Mouse (Mus musculus): ENCODE measurements around the gene Vps13d. TPM values are rescaled to one million over a fixed set of nuclear protein-coding genes. Genes with fewer than 3 reads are reported as not detected.

Gene Vps13d
- total RNA-seq, 2 experiments from 2014 or later = 59.2 to 70.4 TPM

DNA sequence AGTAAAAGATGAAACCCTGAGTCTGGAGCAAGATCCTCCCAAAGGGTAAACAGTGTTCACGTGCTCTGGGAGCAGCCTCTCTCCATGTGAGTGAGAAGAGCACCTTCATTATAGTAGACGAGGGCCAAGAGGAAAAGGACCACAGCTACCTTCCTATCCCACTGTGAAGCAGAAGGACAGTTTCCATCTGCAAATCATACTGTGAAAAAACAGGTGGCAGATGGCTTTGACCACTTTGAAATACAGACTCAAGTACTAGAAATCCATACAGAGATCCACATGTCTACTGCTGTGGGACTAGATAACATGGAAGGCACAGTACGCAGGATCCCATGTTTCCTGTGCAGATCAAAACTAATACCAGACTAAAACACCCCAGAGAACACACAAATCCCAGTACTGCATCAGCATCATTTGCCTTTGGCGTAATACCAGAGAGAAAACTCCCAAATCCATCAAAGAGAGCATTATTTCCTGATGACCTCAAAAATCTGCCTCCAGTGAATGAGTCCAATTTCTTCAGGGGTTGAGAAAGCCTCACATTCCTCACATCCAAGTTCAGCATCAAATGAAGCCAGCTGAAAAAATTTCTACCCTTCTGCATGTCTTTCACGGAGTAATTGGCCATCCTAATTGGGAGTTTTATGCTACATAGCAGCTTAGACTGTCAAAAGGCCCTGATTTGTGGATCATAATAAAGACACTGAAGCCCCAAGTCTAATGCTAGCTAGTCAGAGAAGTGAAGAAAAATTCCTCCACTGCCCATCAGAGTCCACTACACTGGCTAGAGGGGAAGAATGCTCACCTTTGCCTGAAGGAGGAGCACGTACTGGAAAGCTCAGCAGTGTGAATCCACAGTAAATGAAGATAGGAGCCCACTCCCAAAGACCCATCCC, 92.7 kb downstream of the Vps13d start:
- intact Hi-C loops (cut with DNase I) = no loop called here
- no peak for DNase-seq (ENCODE audit: low spot score in 2 of 2)

- intact Hi-C loops (cut with DNase I) = no loop called here
- DNase-seq (ENCODE audit: low spot score in 2 of 2) = no peak
Observed at GRCm38 (mm10) chr4:145099853-145100252, 95.0 kb downstream of the Vps13d start.

GRCm38 (mm10) chr4:145099344-145099743, 95.5 kb downstream of the Vps13d start:
- DNase-seq (ENCODE audit: low spot score in 2 of 2) = no peak
- intact Hi-C loops (cut with DNase I) = no loop called here

GRCm38 (mm10) chr4:145097974-145098373, 96.8 kb downstream of the Vps13d start:
- DNase-seq (ENCODE audit: low spot score in 2 of 2) = no peak
- intact Hi-C loops (cut with DNase I) = no loop called here

- intact Hi-C loops (cut with DNase I) = no loop called here
- DNase-seq (ENCODE audit: low spot score in 2 of 2) = peak in 1 of 2 experiments; percentile 26
Observed at GRCm38 (mm10) chr4:145096481-145097039, 98.2 kb downstream of the Vps13d start.

- intact Hi-C loops (cut with DNase I) = loop anchor here (10.0 kb wide), 1 partner anchor 68 kb away; no protein-coding TSS in a partner anchor
- DNase-seq (ENCODE audit: low spot score in 2 of 2) = no peak
Observed at GRCm38 (mm10) chr4:145086509-145086908, 108.3 kb downstream of the Vps13d start.

- no peak for DNase-seq (ENCODE audit: low spot score in 2 of 2)
- intact Hi-C loops (cut with DNase I) = no loop called here
Observed at GRCm38 (mm10) chr4:145079324-145079723, 115.5 kb downstream of the Vps13d start.

DNA sequence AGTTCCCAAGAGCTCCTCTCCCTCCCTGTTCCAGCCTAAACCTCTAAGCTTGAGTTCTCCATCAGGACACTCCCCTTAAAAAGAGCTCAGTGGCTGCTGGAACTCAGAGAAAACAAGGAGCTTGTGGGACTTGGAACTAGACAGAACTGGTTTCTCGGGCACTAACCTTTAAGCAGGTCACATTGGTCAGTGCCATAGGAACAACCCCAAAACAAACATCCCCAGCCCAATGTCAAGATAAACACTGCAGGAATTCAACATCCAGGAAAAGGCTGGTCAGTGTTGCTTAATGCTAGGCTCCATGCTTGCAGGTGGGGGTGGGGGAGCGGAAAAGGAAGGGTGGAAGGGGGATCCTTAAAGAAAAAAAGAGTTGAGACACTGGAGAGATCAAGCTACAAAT, 120.5 kb downstream of the Vps13d start:
- intact Hi-C loops (cut with DNase I) = no loop called here
- no peak for DNase-seq (ENCODE audit: low spot score in 2 of 2)

GRCm38 (mm10) chr4:145073728-145074127, 121.1 kb downstream of the Vps13d start:
- intact Hi-C loops (cut with DNase I) = no loop called here
- no peak for DNase-seq (ENCODE audit: low spot score in 2 of 2)

- no peak for DNase-seq (ENCODE audit: low spot score in 2 of 2)
- intact Hi-C loops (cut with DNase I) = no loop called here
Observed at GRCm38 (mm10) chr4:145071942-145072341, 122.9 kb downstream of the Vps13d start.

DNA sequence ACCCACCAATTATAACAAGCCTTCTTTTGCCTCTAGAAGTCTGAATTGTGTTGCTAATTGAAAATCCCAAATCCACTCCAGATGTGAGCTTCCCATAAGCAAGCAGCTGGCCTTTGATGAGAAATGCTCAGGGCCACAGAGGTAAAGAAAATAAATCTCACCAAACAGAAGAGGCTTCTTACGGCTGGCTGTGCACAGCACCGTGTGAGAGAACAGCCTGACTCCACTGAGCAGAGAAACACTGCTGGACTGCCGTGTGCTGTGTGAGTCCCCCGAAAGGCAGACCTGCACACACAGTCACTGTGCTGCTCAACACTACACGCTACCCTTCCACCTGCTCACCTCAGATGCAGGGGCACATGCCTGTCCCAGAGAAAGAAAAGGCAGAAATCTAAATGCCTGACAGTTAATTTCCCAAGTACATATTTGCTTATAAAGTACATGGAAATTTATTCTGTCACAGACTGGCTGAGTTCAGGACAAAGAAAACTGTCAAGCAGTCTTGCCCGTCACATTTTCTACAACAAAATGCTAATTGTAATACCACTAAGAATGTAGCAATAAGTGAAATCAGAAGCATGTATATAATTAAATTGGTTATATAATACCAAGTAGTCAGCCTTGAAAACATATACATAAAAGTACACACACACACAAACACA, 127.7 kb downstream of the Vps13d start:
- intact Hi-C loops (cut with DNase I) = no loop called here
- no peak for DNase-seq (ENCODE audit: low spot score in 2 of 2)

- intact Hi-C loops (cut with DNase I) = no loop called here
- no peak for DNase-seq (ENCODE audit: low spot score in 2 of 2)
Observed at GRCm38 (mm10) chr4:145066336-145067018, 128.3 kb downstream of the Vps13d start.

DNA sequence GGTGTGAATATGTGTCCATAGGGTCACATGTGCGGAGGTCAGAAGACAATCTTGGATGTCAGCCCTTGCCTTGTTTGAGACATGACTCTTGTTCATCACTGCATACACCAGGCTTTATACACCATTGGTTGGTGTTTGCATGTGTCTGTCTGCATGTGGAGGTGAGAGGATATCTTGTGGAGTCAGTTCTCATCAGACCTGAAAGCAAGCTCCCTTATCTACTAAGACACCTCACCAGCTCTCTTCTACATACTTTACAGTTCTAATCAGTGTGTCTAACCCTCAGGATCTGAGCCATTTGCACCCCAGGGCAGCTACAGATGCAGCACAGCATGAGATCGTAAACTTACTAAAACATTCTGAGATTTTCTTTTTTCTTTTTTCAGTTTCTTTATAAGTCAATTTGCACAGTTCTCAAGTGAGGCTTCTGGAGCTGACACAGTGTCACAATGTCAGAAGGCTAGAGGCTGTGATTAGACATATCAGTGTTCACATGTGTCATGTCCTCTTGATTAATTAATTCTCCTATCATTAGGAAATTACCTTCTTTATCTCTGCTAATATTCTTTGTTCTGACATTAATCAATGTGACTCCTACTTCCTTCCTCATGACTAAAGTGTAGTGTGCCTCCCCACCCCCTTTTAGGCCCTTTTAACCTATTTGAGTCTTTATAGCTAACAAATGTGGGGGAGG, 135.9 kb downstream of the Vps13d start:
- DNase-seq (ENCODE audit: low spot score in 2 of 2) = no peak
- intact Hi-C loops (cut with DNase I) = no loop called here

- no peak for DNase-seq (ENCODE audit: low spot score in 2 of 2)
- intact Hi-C loops (cut with DNase I) = no loop called here
Observed at GRCm38 (mm10) chr4:145056346-145056745, 138.5 kb downstream of the Vps13d start.

GRCm38 (mm10) chr4:145055792-145056191, 139.0 kb downstream of the Vps13d start:
- DNase-seq (ENCODE audit: low spot score in 2 of 2) = no peak
- intact Hi-C loops (cut with DNase I) = no loop called here

DNA sequence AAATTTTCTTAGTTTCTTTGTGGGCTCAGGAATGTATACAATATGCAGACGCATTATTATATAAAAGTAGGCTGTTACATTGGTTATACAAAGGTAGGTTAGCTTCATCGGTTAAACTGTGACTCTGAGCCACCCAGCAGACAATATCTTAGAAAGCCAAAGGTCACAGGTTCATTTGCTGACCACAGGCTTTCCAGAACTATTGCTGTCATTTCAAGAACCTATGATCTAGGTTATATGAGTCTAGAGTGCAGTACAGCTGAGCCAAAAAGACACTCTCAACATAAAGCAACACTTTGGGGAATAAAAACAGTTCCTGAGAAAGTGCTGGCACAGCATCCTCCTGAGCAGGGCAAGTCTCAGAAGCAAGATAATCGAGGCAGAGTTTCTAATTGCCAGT, 140.4 kb downstream of the Vps13d start:
- DNase-seq (ENCODE audit: low spot score in 2 of 2) = no peak
- intact Hi-C loops (cut with DNase I) = no loop called here

- intact Hi-C loops (cut with DNase I) = no loop called here
- peak; percentile 45 to 58 for DNase-seq (ENCODE audit: low spot score in 2 of 2)
Observed at GRCm38 (mm10) chr4:145052697-145053096, 142.1 kb downstream of the Vps13d start.

DNA sequence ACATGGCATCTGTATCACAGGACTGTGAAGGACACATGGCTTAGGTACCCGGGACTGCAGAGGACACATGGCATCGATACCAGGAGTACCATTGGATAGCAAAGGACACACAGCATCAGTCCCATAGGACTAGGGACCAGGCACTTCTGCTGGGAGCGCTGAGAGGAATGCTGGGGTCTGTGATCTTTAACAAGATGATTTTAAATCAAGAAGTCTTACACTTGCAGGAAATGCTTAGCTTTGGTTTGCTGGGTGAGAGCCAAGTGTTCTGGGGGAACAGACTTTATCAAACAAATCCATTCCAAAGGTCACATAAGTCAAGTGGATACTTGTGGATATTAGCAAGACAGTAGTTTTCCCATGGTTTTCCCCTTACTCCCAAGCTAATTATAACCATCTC, 142.5 kb downstream of the Vps13d start:
- intact Hi-C loops (cut with DNase I) = no loop called here
- DNase-seq (ENCODE audit: low spot score in 2 of 2) = no peak

DNA sequence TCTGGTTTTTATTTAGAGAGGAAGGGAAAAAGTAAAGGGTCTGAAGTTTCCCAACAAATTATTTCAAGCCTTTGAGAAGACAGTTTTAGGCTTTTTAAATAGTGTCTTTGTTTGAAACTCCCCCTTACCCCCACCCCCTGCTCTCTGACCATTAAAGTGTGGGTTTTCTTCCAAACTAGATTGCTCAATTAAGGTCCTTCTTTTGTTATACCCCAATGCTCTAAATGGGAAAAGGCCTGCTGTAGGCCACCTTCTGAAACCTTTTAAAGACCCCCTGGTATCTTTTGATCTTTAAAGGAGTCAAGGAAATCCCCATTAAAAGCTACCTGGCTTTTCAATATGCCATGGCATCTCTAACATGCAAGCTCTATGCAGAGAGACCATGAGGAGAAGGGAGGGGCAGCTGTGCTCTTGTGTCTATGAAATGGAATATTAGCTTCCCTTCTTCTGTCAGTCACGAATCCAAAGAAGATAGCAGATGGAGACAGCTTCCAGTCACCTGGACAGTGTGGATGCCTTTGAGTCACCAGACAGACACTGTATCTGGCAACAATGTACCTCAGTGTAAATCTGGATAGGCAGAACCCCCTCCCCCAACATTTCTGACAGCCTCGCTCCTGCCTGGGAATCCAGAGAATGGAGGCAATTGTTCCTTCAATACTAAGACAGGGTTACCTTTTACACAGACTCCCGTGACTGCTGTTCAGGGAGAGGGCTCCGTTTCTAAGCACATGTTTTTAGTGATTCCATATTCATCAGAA, 143.4 kb downstream of the Vps13d start:
- intact Hi-C loops (cut with DNase I) = loop anchor here (2.0 kb wide), 1 partner anchor 161 kb away; no protein-coding TSS in a partner anchor
- no peak for DNase-seq (ENCODE audit: low spot score in 2 of 2)

Data from left cerebral cortex, postnatal 36 days (tissue).